Mouse (Mus musculus) intestine, embryonic 14.5 days (tissue): ENCODE results near the gene Ttc34. TPM values are rescaled to one million over a fixed set of nuclear protein-coding genes. Genes with fewer than 3 reads are reported as not detected.

Experiments used
- ATAC-seq: fragments of 200-750 bp; cut with Nextera tagmentation; replicated peaks from 2 replicates; pipeline ENCODE4 v1.8.0; 2017; ENCODE audit warnings: low read depth, moderate number of reproducible peaks, moderate TSS enrichment, moderate library complexity; ENCODE audit not compliant: low FRiP score, low TSS enrichment
- DNase-seq: peaks from one replicate; pipeline ENCODE4 v3.0.0-alpha.2; 2018; ENCODE audit warnings: low spot score
- H3K27ac ChIP-seq: fragments of 300-500 bp; sonication (generic); 2 replicates; pipeline ENCODE4 v1.5.1; 2014; ENCODE audit warnings: low read depth, mild to moderate bottlenecking, control low read depth
- H3K27me3 ChIP-seq: fragments of 300-500 bp; sonication (generic); replicated peaks from 2 replicates; pipeline ENCODE4 v1.6.1; 2014; ENCODE audit warnings: low read length, control low read depth; ENCODE audit not compliant: control insufficient read depth, insufficient read depth
- H3K36me3 ChIP-seq: fragments of 300-500 bp; sonication (generic); 2 replicates; pipeline ENCODE4 v1.6.1; 2014; ENCODE audit warnings: low read length, control low read depth; ENCODE audit not compliant: control insufficient read depth, insufficient read depth
- H3K4me1 ChIP-seq: fragments of 300-500 bp; sonication (generic); replicated peaks from 2 replicates; pipeline ENCODE4 v1.6.1; 2014; ENCODE audit warnings: low read length, control low read depth, mixed read lengths; ENCODE audit not compliant: control insufficient read depth, insufficient read depth
- H3K4me2 ChIP-seq: fragments of 300-500 bp; sonication (generic); 2 replicates; pipeline ENCODE4 v1.6.1; 2014; ENCODE audit warnings: low read length
- H3K4me3 ChIP-seq: fragments of 300-500 bp; sonication (generic); 2 replicates; pipeline ENCODE4 v1.5.1; 2014; ENCODE audit warnings: low read depth, low read length, control low read depth, mixed read lengths
- H3K9ac ChIP-seq: fragments of 300-500 bp; sonication (generic); 2 replicates; pipeline ENCODE4 v1.6.1; 2014; ENCODE audit warnings: mild to moderate bottlenecking, low read length
- H3K9me3 ChIP-seq: fragments of 300-500 bp; sonication (generic); 2 replicates; pipeline ENCODE4 v1.6.1; 2016; ENCODE audit warnings: low read length, control low read depth; ENCODE audit not compliant: control insufficient read depth
- WGBS: fragments of 180-500 bp; shearing (Covaris S2); extraction: QIAGEN DNeasy Blood & Tissue Kit; methylation state at CpG from one replicate; pipeline ENCODE4 v1.1.7; 2014; 5-methylcytosine and 5-hydroxymethylcytosine counted together
- polyA plus RNA-seq: library from polyadenylated mRNA; unstranded; fragments of >200 nt; fragmentation: Nextera tagmentation; extraction: Ambion mirVana; gene quantifications from 2 replicates; pipeline ENCODE4 v1.2.1, GENCODE M21; 2014

Ttc34 gene
- polyA plus RNA-seq, 1 experiment from 2014 or later, result 0.30 TPM

GRCm38 (mm10) chr4:154854676-154855345 lies 17.6 kb downstream of the Ttc34 start:
- Histone ChIP-seq H3K36me3 (no peaks in the 10 kb centered on the region), H3K4me2 (no peak overlapping the region), H3K4me3 (no peak overlapping the region), H3K27me3 (peaks cover 28% of the 10 kb centered on the region), H3K9ac (no peak overlapping the region), H3K9me3 (no peaks in the 10 kb centered on the region), H3K27ac (no peak overlapping the region), H3K4me1 (0 out of 2 replicates have a peak, but pooled peaks cover 3% of the 10 kb centered on the region)
- DNase-seq (no peak), ATAC-seq (no peak)
- WGBS, result 54% methylated on average over 12 of the region's 12 CpGs

GRCm38 (mm10) chr4:154855721-154856479 lies 18.6 kb downstream of the Ttc34 start:
- H3K4me1 ChIP-seq, result 0 out of 2 replicates have a peak, but pooled peaks cover 3% of the 10 kb centered on the region
- H3K4me3 ChIP-seq, result peak overlapping the region; percentile 43
- H3K4me2 ChIP-seq, result peak overlapping the region; percentile 72
- H3K9ac ChIP-seq, result peak overlapping the region; percentile 35
- WGBS, result under 1% methylated on average over 110 of the region's 110 CpGs
- H3K27me3 ChIP-seq, result peaks cover 28% of the 10 kb centered on the region
- H3K36me3 ChIP-seq, result no peaks in the 10 kb centered on the region
- H3K9me3 ChIP-seq, result no peaks in the 10 kb centered on the region
- peak; percentile 88 for DNase-seq
- peak; percentile 92 for ATAC-seq
- no peak overlapping the region for H3K27ac ChIP-seq

GRCm38 (mm10) chr4:154856480-154856837 lies 19.2 kb downstream of the Ttc34 start:
- H3K36me3 ChIP-seq, result no peaks in the 10 kb centered on the region
- no peak overlapping the region for H3K27ac ChIP-seq
- H3K4me3 ChIP-seq, result peak overlapping the region; percentile 43
- DNase-seq (no peak), ATAC-seq (no peak)
- H3K27me3 ChIP-seq, result peaks cover 28% of the 10 kb centered on the region
- 16% methylated on average over 9 of the region's 9 CpGs for WGBS
- H3K4me2 ChIP-seq, result peak overlapping the region; percentile 72
- H3K9ac ChIP-seq, result peak overlapping the region; percentile 35
- H3K9me3 ChIP-seq, result no peaks in the 10 kb centered on the region
- 0 out of 2 replicates have a peak, but pooled peaks cover 3% of the 10 kb centered on the region for H3K4me1 ChIP-seq

- no peak overlapping the region for H3K27ac ChIP-seq
- peak overlapping the region; percentile 72 for H3K4me2 ChIP-seq
- ATAC-seq (no peak), DNase-seq (no peak)
- 0 out of 2 replicates have a peak, but pooled peaks cover 3% of the 10 kb centered on the region for H3K4me1 ChIP-seq
- H3K4me3 ChIP-seq, result no peak overlapping the region; the same call in 1 of the 2 replicates
- 88% methylated on average over 7 of the region's 7 CpGs for WGBS
- no peaks in the 10 kb centered on the region for H3K9me3 ChIP-seq
- no peak overlapping the region for H3K9ac ChIP-seq
- no peaks in the 10 kb centered on the region for H3K36me3 ChIP-seq
- peaks cover 28% of the 10 kb centered on the region for H3K27me3 ChIP-seq
These were observed 19.6 kb downstream of the Ttc34 start for GRCm38 (mm10) chr4:154856882-154857281.

GRCm38 (mm10) chr4:154857366-154858240 lies 20.3 kb downstream of the Ttc34 start:
- no peaks in the 10 kb centered on the region for H3K9me3 ChIP-seq
- no peak overlapping the region for H3K9ac ChIP-seq
- H3K27ac ChIP-seq, result no peak overlapping the region
- H3K4me2 ChIP-seq, result no peak overlapping the region
- DNase-seq (no peak), ATAC-seq (no peak)
- no peak overlapping the region for H3K4me3 ChIP-seq
- peaks cover 28% of the 10 kb centered on the region for H3K27me3 ChIP-seq
- no peaks in the 10 kb centered on the region for H3K36me3 ChIP-seq
- H3K4me1 ChIP-seq, result 0 out of 2 replicates have a peak, but pooled peaks cover 3% of the 10 kb centered on the region
- WGBS, result 67% methylated on average over 10 of the region's 10 CpGs

GRCm38 (mm10) chr4:154858601-154859000 lies 21.3 kb downstream of the Ttc34 start:
- Histone ChIP-seq H3K9ac (no peak overlapping the region), H3K4me3 (no peak overlapping the region), H3K27ac (no peak overlapping the region), H3K27me3 (peaks cover 24% of the 10 kb centered on the region), H3K4me2 (no peak overlapping the region), H3K4me1 (0 out of 2 replicates have a peak, but pooled peaks cover 3% of the 10 kb centered on the region), H3K36me3 (no peaks in the 10 kb centered on the region), H3K9me3 (no peaks in the 10 kb centered on the region)
- no peak for DNase-seq
- WGBS, result 59% methylated on average over 3 of the region's 3 CpGs
- no peak for ATAC-seq

- H3K4me1 ChIP-seq, result 0 out of 2 replicates have a peak, but pooled peaks cover 4% of the 10 kb centered on the region
- no peak overlapping the region for H3K4me2 ChIP-seq
- H3K27ac ChIP-seq, result no peak overlapping the region
- DNase-seq (no peak), ATAC-seq (no peak)
- WGBS, result 79% methylated on average over 5 of the region's 5 CpGs
- H3K9me3 ChIP-seq, result no peaks in the 10 kb centered on the region
- H3K36me3 ChIP-seq, result no peaks in the 10 kb centered on the region
- no peak overlapping the region for H3K4me3 ChIP-seq
- H3K9ac ChIP-seq, result no peak overlapping the region
- no peaks in the 10 kb centered on the region for H3K27me3 ChIP-seq
These were observed 24.7 kb downstream of the Ttc34 start for GRCm38 (mm10) chr4:154861967-154862366.

- WGBS, result 77% methylated on average over 3 of the region's 3 CpGs
- ATAC-seq (no peak), DNase-seq (no peak)
- 0 out of 2 replicates have a peak, but pooled peaks cover 4% of the 10 kb centered on the region for H3K4me1 ChIP-seq
- no peak overlapping the region for H3K9ac ChIP-seq
- no peak overlapping the region for H3K27ac ChIP-seq
- no peaks in the 10 kb centered on the region for H3K36me3 ChIP-seq
- H3K27me3 ChIP-seq, result no peaks in the 10 kb centered on the region
- H3K4me3 ChIP-seq, result no peak overlapping the region
- no peak overlapping the region for H3K4me2 ChIP-seq
- H3K9me3 ChIP-seq, result no peaks in the 10 kb centered on the region
These were observed 26.2 kb downstream of the Ttc34 start for GRCm38 (mm10) chr4:154863436-154863935.
